Mouse (Mus musculus) frontal cortex, postnatal 14 days (tissue): ENCODE measurements around the gene Wfdc6a.

Experiments
- DNase-seq, 2 experiments: peaks; one replicate each; pipeline ENCODE4 v3.0.0; 2022; ENCODE audit warnings: low spot score in 2 of 2

The Wfdc6a gene

GRCm38 (mm10) chr2:164549963-164550894, 35.0 kb downstream of the Wfdc6a start:
- peak in 1 of 2 experiments; percentile 21 for DNase-seq

GRCm38 (mm10) chr2:164549338-164549737, 35.9 kb downstream of the Wfdc6a start:
- DNase-seq: no peak

GRCm38 (mm10) chr2:164544454-164545097, 40.7 kb downstream of the Wfdc6a start:
- no peak for DNase-seq

- no peak for DNase-seq
Observed at GRCm38 (mm10) chr2:164543745-164544144, 41.5 kb downstream of the Wfdc6a start.

GRCm38 (mm10) chr2:164542598-164542997, 42.6 kb downstream of the Wfdc6a start:
- no peak for DNase-seq

- DNase-seq: peak; percentile 39 to 48
Observed at GRCm38 (mm10) chr2:164542132-164542531, 43.1 kb downstream of the Wfdc6a start.

GRCm38 (mm10) chr2:164540652-164541427, 44.4 kb downstream of the Wfdc6a start:
- DNase-seq: no peak

GRCm38 (mm10) chr2:164537003-164537402, 48.2 kb downstream of the Wfdc6a start:
- no peak for DNase-seq

GRCm38 (mm10) chr2:164534315-164534714, 50.9 kb downstream of the Wfdc6a start:
- no peak for DNase-seq

- peak; percentile 54 to 79 for DNase-seq
Observed at GRCm38 (mm10) chr2:164531169-164531568, 54.1 kb downstream of the Wfdc6a start.
